Mouse (Mus musculus) stomach, postnatal 0 days (tissue): ENCODE data around the gene D17Wsu92e.

Experiments used
- CTCF ChIP-seq: IDR thresholded peaks from 2 replicates; pipeline ENCODE4 v1.5.1; 2016; ENCODE audit warnings: antibody characterized with exemption, low read depth, mild to moderate bottlenecking, moderate library complexity
- EP300 ChIP-seq: optimal IDR thresholded peaks from 2 replicates; pipeline ENCODE3; 2016; ENCODE audit warnings: antibody characterized with exemption

DNA sequence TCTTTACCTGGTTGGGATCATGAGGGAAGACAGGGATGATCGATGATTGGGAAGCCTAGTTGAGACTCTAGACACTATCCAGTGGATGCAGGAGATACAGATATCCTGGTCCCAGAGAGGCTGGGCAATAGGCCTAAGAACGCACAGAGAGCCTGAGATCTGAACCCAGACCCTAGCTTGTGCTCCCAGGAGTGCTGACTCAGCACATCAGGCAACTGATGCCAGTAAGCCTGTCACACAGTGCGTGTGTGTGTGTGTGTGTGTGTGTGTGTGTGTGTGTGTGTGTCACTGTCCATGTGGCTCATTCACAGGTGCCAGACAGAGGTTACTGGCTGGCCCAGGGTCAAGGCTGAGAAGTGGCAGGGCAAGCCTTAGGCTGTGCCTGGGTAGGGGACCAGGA is 87.8 kb downstream of the D17Wsu92e start:
- no peak for TF ChIP-seq EP300
- TF ChIP-seq CTCF, result no peak
